Mouse (Mus musculus): Measurements from ENCODE around the gene Fnbp1l. TPM values are rescaled to one million over a fixed set of nuclear protein-coding genes. Genes with fewer than 3 reads are reported as not detected.
A peak's percentile ranks its signal among the peaks of the same experiment; 100 is the strongest.

Fnbp1l gene
- polyA plus RNA-seq, 1 experiment from 2014 or later: 66.4 TPM

GRCm38 (mm10) chr3:122590804-122591203 is 28.7 kb downstream of the Fnbp1l start:
- Histone ChIP-seq H3K27me3 (replicated peaks; ENCODE audit: low read depth, poor library complexity, severe bottlenecking) (no peaks in the 10 kb centered on the region), H3K27ac (replicated peaks) (no peak overlapping the region), H3K9me3 (no peaks in the 10 kb centered on the region), H3K4me1 (peaks cover 3% of the 10 kb centered on the region; the same call in 1 of the 2 replicates), H3K36me3 (replicated peaks) (peaks cover 44% of the 10 kb centered on the region), H3K4me3 (no peak overlapping the region)
- WGBS: 89% methylated on average over 5 of the region's 5 CpGs
- no peak for DNase-seq (ENCODE audit: low spot score)

GRCm38 (mm10) chr3:122590346-122590745 is 29.2 kb downstream of the Fnbp1l start:
- Histone ChIP-seq H3K36me3 (replicated peaks) (peaks cover 49% of the 10 kb centered on the region), H3K4me1 (peaks cover 3% of the 10 kb centered on the region; the same call in 1 of the 2 replicates), H3K4me3 (no peak overlapping the region), H3K27ac (replicated peaks) (no peak overlapping the region), H3K9me3 (no peaks in the 10 kb centered on the region), H3K27me3 (replicated peaks; ENCODE audit: low read depth, poor library complexity, severe bottlenecking) (no peaks in the 10 kb centered on the region)
- DNase-seq (ENCODE audit: low spot score): no peak
- 84% methylated on average over 4 of the region's 4 CpGs for WGBS

- no peak overlapping the region for H3K4me3 ChIP-seq
- no peak for DNase-seq (ENCODE audit: low spot score)
- peaks cover 3% of the 10 kb centered on the region; the same call in 1 of the 2 replicates for H3K4me1 ChIP-seq
- H3K27ac ChIP-seq (replicated peaks): no peak overlapping the region
- 81% methylated on average over 3 of the region's 3 CpGs for WGBS
- H3K9me3 ChIP-seq: no peaks in the 10 kb centered on the region
- H3K27me3 ChIP-seq (replicated peaks; ENCODE audit: low read depth, poor library complexity, severe bottlenecking): no peaks in the 10 kb centered on the region
- peaks cover 63% of the 10 kb centered on the region for H3K36me3 ChIP-seq (replicated peaks)
Observed at GRCm38 (mm10) chr3:122586918-122587641, 32.4 kb downstream of the Fnbp1l start.

GRCm38 (mm10) chr3:122577360-122577759 is 42.2 kb downstream of the Fnbp1l start:
- no peak for DNase-seq (ENCODE audit: low spot score)
- Histone ChIP-seq H3K4me3 (no peak overlapping the region), H3K27me3 (replicated peaks; ENCODE audit: low read depth, poor library complexity, severe bottlenecking) (no peaks in the 10 kb centered on the region), H3K4me1 (peaks cover 5% of the 10 kb centered on the region; the same call in 1 of the 2 replicates), H3K27ac (replicated peaks) (no peak overlapping the region), H3K36me3 (replicated peaks) (peaks cover 22% of the 10 kb centered on the region), H3K9me3 (peaks cover 2% of the 10 kb centered on the region; the same call in 1 of the 2 replicates)

- DNase-seq (ENCODE audit: low spot score): no peak
- peaks cover 26% of the 10 kb centered on the region for H3K36me3 ChIP-seq (replicated peaks)
- peaks cover 2% of the 10 kb centered on the region; the same call in 1 of the 2 replicates for H3K9me3 ChIP-seq
- no peak overlapping the region for H3K27ac ChIP-seq (replicated peaks)
- H3K27me3 ChIP-seq (replicated peaks; ENCODE audit: low read depth, poor library complexity, severe bottlenecking): no peaks in the 10 kb centered on the region
- 93% methylated on average over 1 of the region's 1 CpGs for WGBS
- peaks cover 7% of the 10 kb centered on the region; the same call in 1 of the 2 replicates for H3K4me1 ChIP-seq
- no peak overlapping the region for H3K4me3 ChIP-seq
Observed at GRCm38 (mm10) chr3:122574921-122575320, 44.6 kb downstream of the Fnbp1l start.

- no peak for DNase-seq (ENCODE audit: low spot score)
- 90% methylated on average over 5 of the region's 5 CpGs for WGBS
- Histone ChIP-seq H3K4me3 (no peak overlapping the region), H3K9me3 (peaks cover 2% of the 10 kb centered on the region; the same call in 1 of the 2 replicates), H3K27ac (replicated peaks) (no peak overlapping the region), H3K4me1 (peaks cover 7% of the 10 kb centered on the region; the same call in 1 of the 2 replicates), H3K27me3 (replicated peaks; ENCODE audit: low read depth, poor library complexity, severe bottlenecking) (no peaks in the 10 kb centered on the region), H3K36me3 (replicated peaks) (peaks cover 31% of the 10 kb centered on the region)
Observed at GRCm38 (mm10) chr3:122573426-122574286, 45.9 kb downstream of the Fnbp1l start.

GRCm38 (mm10) chr3:122566549-122566948 is 53.0 kb downstream of the Fnbp1l start:
- Histone ChIP-seq H3K27ac (replicated peaks) (no peak overlapping the region), H3K4me3 (no peak overlapping the region), H3K9me3 (no peaks in the 10 kb centered on the region), H3K36me3 (replicated peaks) (peaks cover 54% of the 10 kb centered on the region), H3K4me1 (peaks cover 7% of the 10 kb centered on the region; the same call in 1 of the 2 replicates), H3K27me3 (replicated peaks; ENCODE audit: low read depth, poor library complexity, severe bottlenecking) (no peaks in the 10 kb centered on the region)
- no peak for DNase-seq (ENCODE audit: low spot score)
- 73% methylated on average over 4 of the region's 4 CpGs for WGBS

GRCm38 (mm10) chr3:122566112-122566511 is 53.4 kb downstream of the Fnbp1l start:
- Histone ChIP-seq H3K4me3 (no peak overlapping the region), H3K9me3 (no peaks in the 10 kb centered on the region), H3K36me3 (replicated peaks) (peaks cover 58% of the 10 kb centered on the region), H3K27me3 (replicated peaks; ENCODE audit: low read depth, poor library complexity, severe bottlenecking) (no peaks in the 10 kb centered on the region), H3K27ac (replicated peaks) (no peak overlapping the region), H3K4me1 (peaks cover 7% of the 10 kb centered on the region; the same call in 1 of the 2 replicates)
- WGBS: 74% methylated on average over 3 of the region's 3 CpGs
- no peak for DNase-seq (ENCODE audit: low spot score)

- Histone ChIP-seq H3K27ac (replicated peaks) (no peak overlapping the region), H3K4me3 (no peak overlapping the region), H3K36me3 (replicated peaks) (peaks cover 66% of the 10 kb centered on the region), H3K27me3 (replicated peaks; ENCODE audit: low read depth, poor library complexity, severe bottlenecking) (no peaks in the 10 kb centered on the region), H3K9me3 (no peaks in the 10 kb centered on the region), H3K4me1 (peaks cover 7% of the 10 kb centered on the region; the same call in 1 of the 2 replicates)
- peak; percentile 18 for DNase-seq (ENCODE audit: low spot score)
- WGBS: 25% methylated on average over 7 of the region's 7 CpGs
Observed at GRCm38 (mm10) chr3:122565285-122565684, 54.2 kb downstream of the Fnbp1l start.

GRCm38 (mm10) chr3:122557766-122558165 is 61.7 kb downstream of the Fnbp1l start:
- 90% methylated on average over 2 of the region's 2 CpGs for WGBS
- no peak for DNase-seq (ENCODE audit: low spot score)
- no peak overlapping the region for H3K27ac ChIP-seq (replicated peaks)
- peaks cover 60% of the 10 kb centered on the region for H3K36me3 ChIP-seq (replicated peaks)
- H3K9me3 ChIP-seq: no peaks in the 10 kb centered on the region
- H3K4me3 ChIP-seq: no peak overlapping the region
- no peaks in the 10 kb centered on the region for H3K27me3 ChIP-seq (replicated peaks; ENCODE audit: low read depth, poor library complexity, severe bottlenecking)
- H3K4me1 ChIP-seq: no peaks in the 10 kb centered on the region

- 95% methylated on average over 3 of the region's 3 CpGs for WGBS
- H3K4me3 ChIP-seq: no peak overlapping the region
- H3K27ac ChIP-seq (replicated peaks): no peak overlapping the region
- H3K27me3 ChIP-seq (replicated peaks; ENCODE audit: low read depth, poor library complexity, severe bottlenecking): no peaks in the 10 kb centered on the region
- H3K4me1 ChIP-seq: no peaks in the 10 kb centered on the region
- no peaks in the 10 kb centered on the region for H3K9me3 ChIP-seq
- H3K36me3 ChIP-seq (replicated peaks): peaks cover 41% of the 10 kb centered on the region
- no peak for DNase-seq (ENCODE audit: low spot score)
Observed at GRCm38 (mm10) chr3:122551174-122551573, 68.3 kb downstream of the Fnbp1l start.

- no peaks in the 10 kb centered on the region for H3K4me1 ChIP-seq
- H3K9me3 ChIP-seq: no peaks in the 10 kb centered on the region
- H3K27me3 ChIP-seq (replicated peaks; ENCODE audit: low read depth, poor library complexity, severe bottlenecking): no peaks in the 10 kb centered on the region
- WGBS: 87% methylated on average over 4 of the region's 4 CpGs
- no peak overlapping the region for H3K27ac ChIP-seq (replicated peaks)
- H3K36me3 ChIP-seq (replicated peaks): peaks cover 75% of the 10 kb centered on the region
- no peak for DNase-seq (ENCODE audit: low spot score)
- H3K4me3 ChIP-seq: no peak overlapping the region
Observed at GRCm38 (mm10) chr3:122547469-122547868, 72.0 kb downstream of the Fnbp1l start.

Measured in embryonic facial prominence, embryonic 10.5 days (tissue).